Mouse (Mus musculus) kidney, adult 2 months (tissue): ENCODE results near the gene Ly86.

Source experiments
- CTCF ChIP-seq: fragments of 200-500 bp; conservative IDR thresholded peaks from 2 replicates; pipeline ENCODE4 v1.5.1; 2011; ENCODE audit warnings: low read depth, mild to moderate bottlenecking, control low read depth, low read length, moderate library complexity, mixed read lengths; ENCODE audit not compliant: insufficient read depth, insufficient read length
- POLR2A ChIP-seq: fragments of 200-500 bp; IDR thresholded peaks from one replicate; pipeline ENCODE4 v1.6.1; 2011; ENCODE audit warnings: low read depth, low read length, control low read depth

- no peak for TF ChIP-seq POLR2A
- TF ChIP-seq CTCF = no peak
Measured at GRCm38 (mm10) chr13:37465710-37466109, 120.7 kb downstream of the Ly86 start.
